24 mouse cellular contexts compared by ENCODE assay signal in genomic region chr15:89307461-89307860, GRCm38 (mm10). TPM values are rescaled to one million over a fixed set of nuclear protein-coding genes. Genes with fewer than 3 reads are reported as not detected.
"Had no signal": no experiment of that assay in that cellular context is flagged by ENCODE, and none has a peak within 500 bp of the region (broad histone marks: within the 10 kb centered on the region; RNA-seq: fewer than 3 reads in every experiment).

No protein-coding gene starts in this region.

- H3K4me3 ChIP-seq: midbrain, embryonic 10.5 days; midbrain, embryonic 12.5 days; myocyte; neural tube, embryonic 13.5 days; neural tube, embryonic 15.5 days had no signal

- H3K9ac ChIP-seq: liver, embryonic 14.5 days; lung, embryonic 14.5 days; midbrain, embryonic 12.5 days; neural tube, embryonic 13.5 days; neural tube, embryonic 15.5 days had no signal

- H3K27me3 ChIP-seq: midbrain, embryonic 12.5 days; neural tube, embryonic 13.5 days; neural tube, embryonic 15.5 days had no signal

- DNase-seq: lung, adult 18-20 months; lung, embryonic 14.5 days; lung, postnatal 10 days; lung, postnatal 4 days; midbrain, embryonic 14.5 days; retina, postnatal 1 day; right cerebral cortex, adult 18-20 months; right cerebral cortex, postnatal 25 days; right cerebral cortex, postnatal 4 days; spleen, adult 18-20 months; thymus, adult 18-20 months; thymus, postnatal 14 days had no signal

- H3K27ac ChIP-seq: liver, embryonic 14.5 days; midbrain, embryonic 10.5 days; midbrain, embryonic 12.5 days; neural tube, embryonic 13.5 days; neural tube, embryonic 15.5 days had no signal

RNA-seq across cellular contexts. Expression of gene Adm2, which starts 15.1 kb away (rescaled TPM):
- total RNA-seq: megakaryocyte, adult 5-6 weeks; megakaryocyte-erythroid progenitor cell, adult 5-6 weeks had no signal
- polyA plus RNA-seq: midbrain, embryonic 12.5 days; midbrain, embryonic 14.5 days; midbrain, embryonic 16.5 days; neural tube, embryonic 13.5 days; neural tube, embryonic 15.5 days; stomach, embryonic 14.5 days had no signal

RNA-seq across cellular contexts. Expression of gene Miox, which starts 26.7 kb away (rescaled TPM):
- total RNA-seq: megakaryocyte-erythroid progenitor cell, adult 5-6 weeks had no signal
- polyA plus RNA-seq: lung, embryonic 14.5 days; lung, embryonic 16.5 days; midbrain, embryonic 10.5 days; midbrain, embryonic 12.5 days; midbrain, embryonic 14.5 days; midbrain, embryonic 16.5 days; neural tube, embryonic 13.5 days; neural tube, embryonic 15.5 days; stomach, embryonic 14.5 days; thymus, postnatal 0 days had no signal
